Mouse (Mus musculus) midbrain, embryonic 14.5 days (tissue): ENCODE results near the gene Dock8. TPM values are rescaled to one million over a fixed set of nuclear protein-coding genes. Genes with fewer than 3 reads are reported as not detected.

Source experiments
- ATAC-seq: fragments of 200-750 bp; cut with Nextera tagmentation; 2 replicates; pipeline ENCODE4 v1.8.0; 2017; ENCODE audit warnings: moderate number of reproducible peaks, moderate library complexity; ENCODE audit not compliant: low FRiP score, low TSS enrichment
- DNase-seq: peaks from one replicate; pipeline ENCODE4 v3.0.0-alpha.2; 2015
- H3K27ac ChIP-seq: fragments of 300-500 bp; sonication (generic); replicated peaks from 2 replicates; pipeline ENCODE4 v1.5.1; 2014; ENCODE audit warnings: mild to moderate bottlenecking, low read depth, low read length, moderate library complexity
- H3K27me3 ChIP-seq: fragments of 300-500 bp; sonication (generic); 2 replicates; pipeline ENCODE4 v1.6.1; 2014; ENCODE audit warnings: low read length, control low read depth, mixed read lengths; ENCODE audit not compliant: control insufficient read depth, insufficient read depth
- H3K36me3 ChIP-seq: fragments of 300-500 bp; sonication (generic); 2 replicates; pipeline ENCODE4 v1.6.1; 2014; ENCODE audit warnings: low read length, control low read depth; ENCODE audit not compliant: control insufficient read depth, insufficient read depth
- H3K4me1 ChIP-seq: fragments of 300-500 bp; sonication (generic); 2 replicates; pipeline ENCODE4 v1.6.1; 2014; ENCODE audit warnings: mild to moderate bottlenecking, antibody characterized with exemption, low read length, control low read depth; ENCODE audit not compliant: control insufficient read depth, insufficient read depth
- H3K4me2 ChIP-seq: fragments of 300-500 bp; sonication (generic); 2 replicates; pipeline ENCODE4 v1.6.1; 2014; ENCODE audit warnings: mild to moderate bottlenecking, low read length, moderate library complexity
- H3K4me3 ChIP-seq: fragments of 300-500 bp; sonication (generic); replicated peaks from 2 replicates; pipeline ENCODE4 v1.5.1; 2014; ENCODE audit warnings: low read depth, low read length
- H3K9ac ChIP-seq: fragments of 300-500 bp; sonication (generic); replicated peaks from 2 replicates; pipeline ENCODE4 v1.6.1; 2014; ENCODE audit warnings: mild to moderate bottlenecking, low read length, moderate library complexity
- H3K9me3 ChIP-seq: fragments of 300-500 bp; sonication (generic); 2 replicates; pipeline ENCODE4 v1.6.1; 2016; ENCODE audit warnings: low read length, control low read depth, mixed read lengths; ENCODE audit not compliant: control insufficient read depth
- WGBS: fragments of 180-500 bp; shearing (Covaris S2); extraction: QIAGEN DNeasy Blood & Tissue Kit; methylation state at CpG from one replicate; pipeline ENCODE4 v1.1.7; 2014; 5-methylcytosine and 5-hydroxymethylcytosine counted together
- polyA plus RNA-seq: library from polyadenylated mRNA; unstranded; fragments of >200 nt; fragmentation: Nextera tagmentation; extraction: Ambion mirVana; gene quantifications from 2 replicates; pipeline ENCODE4 v1.2.1, GENCODE M21; 2014

Gene Dock8
- polyA plus RNA-seq, 1 experiment from 2014 or later, result 0.41 TPM

DNA sequence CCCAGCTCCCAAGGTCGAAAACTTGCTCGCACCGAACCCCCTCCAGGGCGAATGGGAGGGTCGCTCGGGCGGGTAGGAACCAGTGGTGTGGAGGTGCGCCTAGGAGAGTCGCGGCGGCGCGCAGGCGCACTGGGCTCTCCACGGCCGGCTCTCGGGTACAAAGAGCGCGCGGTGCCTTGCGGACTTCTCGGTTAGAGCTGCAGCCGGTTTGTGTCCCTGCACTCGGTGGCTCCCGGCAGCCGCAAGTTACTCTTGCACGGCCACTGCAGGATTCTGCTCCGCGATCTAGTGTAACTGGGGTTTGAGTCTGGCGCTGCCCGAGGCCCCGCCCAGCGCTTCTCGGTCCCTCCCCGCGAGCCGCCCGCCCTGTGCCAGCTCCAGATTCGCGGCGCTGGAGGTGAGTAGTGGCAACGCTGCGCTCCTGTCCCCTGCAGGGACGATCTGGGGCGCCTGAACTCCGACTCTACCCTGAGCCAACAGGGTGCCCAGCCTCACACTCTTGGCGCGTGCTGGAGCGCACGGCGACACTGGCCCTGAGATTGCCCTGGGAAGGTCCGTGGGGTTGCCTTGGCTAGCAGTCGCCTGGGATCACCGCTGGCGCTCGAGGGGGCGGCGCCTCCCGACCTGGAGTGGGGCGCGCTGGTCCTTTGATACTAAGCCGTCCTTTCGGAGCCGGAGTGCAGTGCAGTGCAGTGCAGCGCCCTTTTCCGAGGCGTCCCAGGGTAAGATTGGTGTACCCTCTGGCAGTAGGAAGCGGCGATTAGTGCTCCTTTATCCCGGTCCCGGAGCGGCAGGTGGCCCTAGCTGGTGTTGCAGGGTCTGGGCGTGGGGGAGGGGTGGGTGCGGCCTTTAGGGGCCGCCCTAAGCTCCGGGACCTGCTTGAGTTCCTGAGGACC lies 237.5 kb downstream of the Dock8 start, which contains the start of gene Kank1:
TSS of gene Kank1 (plus strand) at position 380 of the 896 bp plus-strand sequence.
- Histone ChIP-seq H3K4me1 (peaks cover 10% of the 10 kb centered on the region; the same call in 1 of the 2 replicates), H3K4me2 (peak within 1 kb of the TSS; percentile 99), H3K27me3 (peaks cover 22% of the 10 kb centered on the region; the same call in 1 of the 2 replicates), H3K27ac (peak within 1 kb of the TSS; percentile 60; the same call in 1 of the 2 replicates), H3K4me3 (peak within 1 kb of the TSS; percentile 71), H3K36me3 (no peaks in the 10 kb centered on the region), H3K9me3 (no peaks in the 10 kb centered on the region), H3K9ac (peak within 1 kb of the TSS; percentile 65)
- ATAC-seq (peak; percentile 85), DNase-seq (peak; percentile 88)
- under 1% methylated on average over 76 of the region's 76 CpGs for WGBS

DNA sequence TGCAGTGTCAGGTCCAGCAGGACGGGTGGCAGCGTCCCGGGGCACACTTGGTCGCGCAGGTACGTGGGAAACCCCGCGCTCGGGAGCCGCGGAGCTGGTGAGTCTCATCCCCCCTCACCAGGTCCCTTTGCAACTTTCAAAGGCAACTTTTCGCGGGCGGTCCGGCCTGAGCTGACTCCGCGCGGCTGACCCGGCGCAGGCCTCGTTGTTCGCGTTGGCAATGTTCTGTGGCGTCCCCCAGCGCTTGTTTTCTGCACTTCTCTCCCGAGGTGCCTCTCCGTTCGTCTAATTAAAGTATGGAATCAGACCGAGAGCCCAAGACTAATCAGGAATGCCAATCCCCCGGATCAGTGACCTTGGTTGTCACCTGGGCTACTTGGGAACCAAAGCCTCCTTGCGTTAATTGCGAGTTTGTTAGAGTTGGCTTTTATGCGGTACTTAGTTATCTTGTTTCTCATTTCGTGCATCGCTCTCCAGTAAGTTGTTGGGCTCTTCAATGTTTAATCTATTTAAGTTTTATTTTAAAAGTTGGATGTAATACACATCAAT lies 238.2 kb downstream of the Dock8 start:
- no peak for ATAC-seq
- H3K4me2 ChIP-seq, result peak overlapping the region; percentile 99

DNA sequence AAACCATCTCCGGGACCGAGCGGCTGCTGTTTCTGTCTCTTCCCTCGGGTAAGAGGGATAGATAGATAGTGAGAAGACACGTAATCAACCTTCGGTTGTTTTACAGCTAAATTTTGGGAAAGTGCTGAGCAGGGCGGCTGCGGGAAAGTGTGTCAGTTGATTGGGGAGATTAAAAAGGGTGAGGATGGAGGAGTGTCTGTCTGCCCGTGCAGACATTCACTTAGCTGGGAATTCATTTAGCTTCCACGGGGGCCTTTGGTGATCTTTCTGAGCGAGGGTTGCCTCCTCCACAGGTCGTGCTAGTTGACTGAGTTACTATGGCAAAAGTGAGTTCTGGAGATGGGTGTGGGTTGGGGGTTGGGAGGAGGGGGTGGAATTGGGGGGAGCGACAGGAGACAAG lies 238.8 kb downstream of the Dock8 start:
- Histone ChIP-seq H3K9ac (no peak overlapping the region), H3K9me3 (no peaks in the 10 kb centered on the region), H3K27ac (no peak overlapping the region), H3K27me3 (peaks cover 22% of the 10 kb centered on the region; the same call in 1 of the 2 replicates), H3K4me3 (peak overlapping the region; percentile 71), H3K4me2 (peak overlapping the region; percentile 99), H3K36me3 (no peaks in the 10 kb centered on the region), H3K4me1 (peaks cover 10% of the 10 kb centered on the region; the same call in 1 of the 2 replicates)
- ATAC-seq (no peak), DNase-seq (no peak)
- WGBS, result 2% methylated on average over 13 of the region's 13 CpGs

More for the DNA sequence above, 238.2 kb downstream of the Dock8 start:
- peaks cover 10% of the 10 kb centered on the region; the same call in 1 of the 2 replicates for H3K4me1 ChIP-seq
- no peaks in the 10 kb centered on the region for H3K9me3 ChIP-seq
- H3K36me3 ChIP-seq, result no peaks in the 10 kb centered on the region
- peak; percentile 64 for DNase-seq
- WGBS, result under 1% methylated on average over 35 of the region's 35 CpGs
- H3K4me3 ChIP-seq, result peak overlapping the region; percentile 71
- peak overlapping the region; percentile 65 for H3K9ac ChIP-seq
- peaks cover 22% of the 10 kb centered on the region; the same call in 1 of the 2 replicates for H3K27me3 ChIP-seq
- peak overlapping the region; percentile 32; the same call in 1 of the 2 replicates for H3K27ac ChIP-seq

DNA sequence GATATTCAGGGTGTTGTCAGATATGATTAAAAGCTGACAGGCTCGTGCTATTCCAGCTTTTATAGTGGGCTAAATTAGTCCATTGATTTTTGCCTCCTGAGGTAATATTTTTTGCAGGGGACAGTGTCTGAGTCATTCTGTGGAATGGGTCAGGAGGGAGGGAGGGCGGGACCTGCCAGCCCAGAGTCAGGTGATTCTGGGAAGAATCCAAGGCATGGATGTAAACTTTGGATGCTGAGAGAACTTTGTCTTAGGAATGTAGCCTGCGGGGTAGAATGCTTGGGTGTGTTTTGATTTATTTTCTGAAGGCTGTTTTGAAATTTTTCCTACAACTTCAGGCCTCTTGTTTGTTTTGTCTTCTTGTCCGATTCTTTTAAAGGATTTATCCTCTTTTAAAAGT lies 244.2 kb downstream of the Dock8 start:
- Histone ChIP-seq H3K4me2 (no peak overlapping the region), H3K27me3 (peaks cover 6% of the 10 kb centered on the region; the same call in 1 of the 2 replicates), H3K9me3 (no peaks in the 10 kb centered on the region), H3K9ac (no peak overlapping the region), H3K27ac (no peak overlapping the region), H3K4me3 (no peak overlapping the region), H3K36me3 (no peaks in the 10 kb centered on the region), H3K4me1 (no peaks in the 10 kb centered on the region)
- WGBS, result 85% methylated on average over 4 of the region's 4 CpGs
- no peak for DNase-seq
- ATAC-seq, result no peak

DNA sequence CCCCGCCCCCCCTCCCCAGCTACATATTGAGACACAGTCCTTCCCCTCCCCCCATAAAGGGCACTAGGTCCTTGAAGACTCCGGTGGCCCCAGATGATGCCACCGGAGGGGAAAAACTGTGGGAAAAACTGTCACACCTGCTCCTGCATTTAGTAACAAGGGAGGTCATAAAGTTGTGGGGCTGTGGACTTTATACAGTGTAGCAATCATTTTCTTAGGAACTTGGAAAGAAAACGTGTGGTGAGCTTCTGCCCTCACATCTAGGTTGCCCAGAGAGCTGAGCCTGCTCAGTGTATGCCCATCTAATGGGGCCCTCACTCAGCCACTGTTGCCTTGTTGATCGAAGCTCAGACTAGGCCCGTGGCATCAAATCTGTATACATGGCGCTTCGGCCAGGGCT lies 246.7 kb downstream of the Dock8 start:
- Histone ChIP-seq H3K9ac (no peak overlapping the region), H3K27me3 (no peaks in the 10 kb centered on the region), H3K36me3 (no peaks in the 10 kb centered on the region), H3K9me3 (no peaks in the 10 kb centered on the region), H3K4me2 (no peak overlapping the region), H3K4me3 (no peak overlapping the region), H3K27ac (no peak overlapping the region), H3K4me1 (0 out of 2 replicates have a peak, but pooled peaks cover 5% of the 10 kb centered on the region)
- WGBS, result 92% methylated on average over 8 of the region's 8 CpGs
- no peak for DNase-seq
- ATAC-seq, result no peak

DNA sequence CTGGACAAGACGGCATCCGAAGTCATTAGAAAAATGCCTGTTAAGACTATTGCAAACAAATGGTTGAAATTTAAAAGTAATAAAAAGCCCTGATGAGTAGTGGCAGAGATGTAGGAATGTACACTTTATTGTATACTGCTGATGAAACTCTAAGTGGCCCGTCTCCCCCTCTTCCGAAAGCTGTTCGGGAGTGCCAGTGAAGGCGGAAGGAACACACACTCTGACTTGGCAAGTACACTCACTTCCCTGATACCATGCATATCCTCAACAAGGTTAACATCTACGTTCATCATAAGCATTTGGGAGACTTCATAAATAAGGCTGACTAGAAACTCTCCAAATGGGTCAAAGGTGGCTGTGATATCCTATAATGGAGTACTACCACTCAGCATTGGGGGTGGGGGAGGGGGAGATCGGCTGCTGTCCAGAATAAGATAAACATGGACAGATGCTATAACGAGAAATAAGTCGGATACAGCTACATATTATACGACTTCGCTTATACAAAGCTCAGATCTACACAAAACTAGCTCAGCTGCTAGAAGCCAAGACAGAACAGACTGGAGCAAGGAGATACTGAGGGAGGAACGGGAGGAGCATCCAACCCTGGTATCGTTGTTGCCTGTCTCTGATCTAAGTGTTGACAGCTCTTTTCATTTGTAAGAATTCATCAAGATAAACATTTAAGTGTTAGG lies 248.7 kb downstream of the Dock8 start:
- no peaks in the 10 kb centered on the region for H3K27me3 ChIP-seq
- H3K36me3 ChIP-seq, result no peaks in the 10 kb centered on the region
- H3K4me3 ChIP-seq, result no peak overlapping the region
- DNase-seq (no peak), ATAC-seq (no peak)
- WGBS, result 94% methylated on average over 14 of the region's 14 CpGs
- no peak overlapping the region for H3K4me2 ChIP-seq
- H3K9me3 ChIP-seq, result no peaks in the 10 kb centered on the region
- H3K27ac ChIP-seq, result no peak overlapping the region
- H3K4me1 ChIP-seq, result 0 out of 2 replicates have a peak, but pooled peaks cover 5% of the 10 kb centered on the region
- no peak overlapping the region for H3K9ac ChIP-seq

DNA sequence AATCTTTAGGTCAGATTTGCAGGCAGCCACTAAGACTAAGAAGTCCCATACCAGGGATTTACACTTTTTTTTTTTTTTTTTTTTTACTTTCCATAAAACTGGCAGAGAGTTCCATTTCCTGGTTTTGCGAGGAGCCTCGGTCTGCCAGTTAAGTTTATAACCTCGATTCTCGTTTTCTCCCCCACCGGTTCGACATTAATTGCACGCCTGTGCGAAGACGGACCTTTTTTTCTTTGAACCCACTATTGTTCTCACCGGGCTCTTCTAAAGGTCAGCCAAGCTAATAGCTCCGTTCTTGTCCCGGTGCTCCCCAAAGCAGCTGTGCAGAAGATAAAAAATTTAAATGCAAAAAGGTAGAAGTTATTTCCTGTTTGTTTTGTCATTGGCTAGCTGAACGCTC lies 249.9 kb downstream of the Dock8 start:
- 0 out of 2 replicates have a peak, but pooled peaks cover 5% of the 10 kb centered on the region for H3K4me1 ChIP-seq
- no peak overlapping the region for H3K4me2 ChIP-seq
- DNase-seq, result no peak
- no peak overlapping the region for H3K9ac ChIP-seq
- ATAC-seq, result no peak
- H3K36me3 ChIP-seq, result no peaks in the 10 kb centered on the region
- H3K27me3 ChIP-seq, result no peaks in the 10 kb centered on the region
- no peak overlapping the region for H3K4me3 ChIP-seq
- WGBS, result 50% methylated on average over 13 of the region's 13 CpGs
- H3K27ac ChIP-seq, result no peak overlapping the region
- H3K9me3 ChIP-seq, result no peaks in the 10 kb centered on the region

DNA sequence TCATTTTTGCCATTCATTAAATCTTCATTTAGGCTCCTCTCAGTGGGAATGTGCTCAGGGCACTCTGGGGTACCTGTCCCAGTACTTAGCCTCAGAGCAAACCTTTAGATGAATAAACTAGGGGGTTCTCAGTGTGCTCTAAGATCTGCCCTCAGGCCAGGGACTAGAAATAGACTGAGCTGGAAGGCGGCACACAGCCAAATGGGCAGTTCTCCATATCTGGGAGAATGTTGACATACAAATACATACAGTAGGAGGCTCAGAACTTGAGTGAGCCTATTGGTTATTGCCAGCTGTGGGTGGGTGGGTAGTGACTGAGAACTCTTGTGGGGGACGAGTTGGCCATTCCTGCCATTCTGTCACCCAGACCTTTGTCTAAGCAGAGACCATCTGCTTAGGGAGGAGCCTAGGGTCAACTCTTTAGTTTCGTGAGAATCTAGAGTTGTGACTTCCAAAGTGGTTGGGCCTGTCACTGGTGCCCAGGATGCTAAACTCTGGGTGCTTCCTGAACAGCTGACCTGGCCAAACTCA lies 252.3 kb downstream of the Dock8 start:
- ATAC-seq (no peak), DNase-seq (no peak)
- no peak overlapping the region for H3K27ac ChIP-seq
- no peaks in the 10 kb centered on the region for H3K36me3 ChIP-seq
- H3K9me3 ChIP-seq, result no peaks in the 10 kb centered on the region
- 0 out of 2 replicates have a peak, but pooled peaks cover 5% of the 10 kb centered on the region for H3K4me1 ChIP-seq
- no peaks in the 10 kb centered on the region for H3K27me3 ChIP-seq
- no peak overlapping the region for H3K9ac ChIP-seq
- 88% methylated on average over 3 of the region's 3 CpGs for WGBS
- H3K4me2 ChIP-seq, result no peak overlapping the region
- H3K4me3 ChIP-seq, result no peak overlapping the region
